Mouse (Mus musculus) ES-E14 (cell line): ENCODE results near the gene Chid1. TPM values are rescaled to one million over a fixed set of nuclear protein-coding genes. Genes with fewer than 3 reads are reported as not detected.

Experiments
- DNase-seq: peaks from one replicate; pipeline ENCODE4 v3.0.0-alpha.2; 2013; ENCODE audit warnings: low read depth, low spot score
- H3K27ac ChIP-seq: 2 replicates; pipeline ENCODE4 v1.5.1; 2012; ENCODE audit warnings: low read depth, mild to moderate bottlenecking, low read length, moderate library complexity, mixed read lengths; ENCODE audit not compliant: poor library complexity, insufficient read depth, severe bottlenecking
- H3K36me3 ChIP-seq: 2 replicates; pipeline ENCODE4 v1.6.1; 2012; ENCODE audit warnings: mild to moderate bottlenecking, low read length, moderate library complexity, mixed read lengths; ENCODE audit not compliant: control insufficient read depth, poor library complexity, insufficient read depth, severe bottlenecking
- H3K4me1 ChIP-seq, 2 experiments: fragments of 150-350 bp in 1 of 2; sonication (generic) in 1 of 2; 2 replicates each; pipeline ENCODE4 v1.6.1; 2012; ENCODE audit warnings: low read length in 2 of 2, mild to moderate bottlenecking in 1 of 2, mixed read lengths in 1 of 2; ENCODE audit not compliant: control insufficient read depth in 2 of 2, insufficient read depth in 2 of 2, poor library complexity in 1 of 2
- H3K4me3 ChIP-seq, 2 experiments: fragments of 150-350 bp in 1 of 2; sonication (generic) in 1 of 2; 2 replicates each; pipeline ENCODE4 v1.5.1; 2012; ENCODE audit warnings: low read length in 2 of 2, low read depth in 1 of 2, mild to moderate bottlenecking in 1 of 2, mixed read lengths in 1 of 2; ENCODE audit not compliant: insufficient read depth in 1 of 2, poor library complexity in 1 of 2, severe bottlenecking in 1 of 2
- H3K9ac ChIP-seq: 2 replicates; pipeline ENCODE4 v1.6.1; 2012; ENCODE audit warnings: low read depth, mild to moderate bottlenecking, low read length, mixed read lengths; ENCODE audit not compliant: poor library complexity, insufficient read depth, severe bottlenecking
- H3K9me3 ChIP-seq: fragments of 150-350 bp; sonication (generic); 2 replicates; pipeline ENCODE4 v1.6.1; 2012; ENCODE audit warnings: low read depth, mild to moderate bottlenecking, low read length; ENCODE audit not compliant: control insufficient read depth, insufficient read depth
- CHD2 ChIP-seq: IDR thresholded peaks from 2 replicates; pipeline ENCODE4 v1.6.1; 2014; ENCODE audit warnings: mild to moderate bottlenecking, low read depth, low read length, inconsistent platforms
- HCFC1 ChIP-seq: IDR thresholded peaks from 2 replicates; pipeline ENCODE4 v1.6.1; 2012; ENCODE audit warnings: low read length, inconsistent platforms, borderline replicate concordance; ENCODE audit not compliant: insufficient read depth
- MAFK ChIP-seq: IDR thresholded peaks from 2 replicates; pipeline ENCODE4 v1.6.1; 2014; ENCODE audit warnings: mild to moderate bottlenecking, low read depth, low read length, inconsistent platforms; ENCODE audit not compliant: insufficient read depth
- ZC3H11A ChIP-seq: IDR thresholded peaks from 2 replicates; pipeline ENCODE4 v1.6.1; 2012; ENCODE audit warnings: low read depth, mild to moderate bottlenecking, inconsistent platforms, low read length, borderline replicate concordance
- ZNF384 ChIP-seq: IDR thresholded peaks from 2 replicates; pipeline ENCODE4 v1.6.1; 2012; ENCODE audit warnings: low read depth, low read length, inconsistent platforms
- in situ Hi-C, 2 experiments: fragments of 600-800 bp; cut with MboI; formaldehyde crosslinking; loops; one replicate each; pipeline ENCODE4 v1.15.1; 2025; ENCODE audit warnings: low sequenced_read_pairs in 2 of 2, inconsistent platforms in 1 of 2; ENCODE audit not compliant: unreplicated experiment in 2 of 2
- total RNA-seq: library from RNA; depleted of rRNA; stranded (reverse); fragments of 300-350 nt; gene quantifications from 2 replicates; pipeline ENCODE4 v1.2.3, GENCODE M21; 2012

Gene Chid1
- total RNA-seq, 1 experiment = 30.1 TPM

DNA sequence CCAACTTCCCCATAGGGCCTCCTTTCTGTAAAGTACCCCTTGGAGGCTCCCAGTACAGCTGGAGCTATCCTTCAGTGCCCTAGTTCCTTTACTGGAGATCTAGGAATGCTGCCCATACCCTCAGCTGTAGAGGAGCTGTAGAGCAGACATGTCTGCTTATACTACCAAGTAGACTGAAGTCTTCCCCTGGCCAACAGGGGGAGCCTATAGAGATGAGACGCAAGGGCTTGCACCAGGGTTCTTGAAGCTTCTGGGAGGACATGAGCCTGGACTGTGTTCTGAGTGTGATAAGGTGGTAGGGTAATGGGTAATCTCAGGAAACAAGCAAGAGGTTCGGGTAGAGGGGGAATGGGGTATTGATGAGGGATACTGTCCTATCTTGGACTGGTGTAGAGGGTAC, 48.5 kb downstream of the Chid1 start:
- no peak overlapping the region for H3K4me3 ChIP-seq
- TF ChIP-seq ZC3H11A (no peak), CHD2 (no peak), HCFC1 (no peak), MAFK (no peak), ZNF384 (no peak)
- H3K4me1 ChIP-seq = no peaks in the 10 kb centered on the region
- H3K27ac ChIP-seq = no peak overlapping the region
- no peaks in the 10 kb centered on the region for H3K9me3 ChIP-seq
- in situ Hi-C loops = no loop called here
- H3K36me3 ChIP-seq = peaks cover 25% of the 10 kb centered on the region; the same call in 1 of the 2 replicates
- no peak overlapping the region for H3K9ac ChIP-seq
- DNase-seq = no peak

DNA sequence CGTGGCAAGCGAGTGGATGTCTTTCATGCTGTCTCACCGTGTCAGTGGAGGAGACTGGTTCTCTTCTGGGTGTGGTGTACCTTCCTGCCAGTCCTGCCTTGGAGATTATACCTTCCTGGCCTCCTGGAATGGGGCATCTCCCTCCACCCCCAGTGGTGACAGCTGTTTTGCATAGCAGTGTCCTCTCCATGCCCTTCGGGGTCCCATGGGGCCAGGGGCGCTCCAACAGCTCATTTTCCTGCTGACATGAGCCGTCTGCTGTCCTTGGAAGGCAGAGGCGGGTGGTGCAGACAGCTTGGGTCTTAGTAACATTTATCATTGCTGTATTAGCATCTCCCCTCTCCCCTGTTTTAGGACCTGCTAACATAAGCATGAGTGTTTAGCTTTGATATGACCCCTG, 52.5 kb downstream of the Chid1 start:
- Histone ChIP-seq H3K4me1 (peaks cover 1 to 3% of the 10 kb centered on the region in 2 experiments; a peak in 2 of 4 replicates), H3K9ac (no peak overlapping the region), H3K9me3 (no peaks in the 10 kb centered on the region), H3K4me3 (no peak overlapping the region), H3K36me3 (peaks cover 17% of the 10 kb centered on the region; the same call in 1 of the 2 replicates), H3K27ac (no peak overlapping the region)
- DNase-seq = no peak
- TF ChIP-seq ZC3H11A = no peak
- no peak for TF ChIP-seq HCFC1
- TF ChIP-seq MAFK = no peak
- no peak for TF ChIP-seq CHD2
- TF ChIP-seq ZNF384 = no peak
- in situ Hi-C loops = no loop called here

DNA sequence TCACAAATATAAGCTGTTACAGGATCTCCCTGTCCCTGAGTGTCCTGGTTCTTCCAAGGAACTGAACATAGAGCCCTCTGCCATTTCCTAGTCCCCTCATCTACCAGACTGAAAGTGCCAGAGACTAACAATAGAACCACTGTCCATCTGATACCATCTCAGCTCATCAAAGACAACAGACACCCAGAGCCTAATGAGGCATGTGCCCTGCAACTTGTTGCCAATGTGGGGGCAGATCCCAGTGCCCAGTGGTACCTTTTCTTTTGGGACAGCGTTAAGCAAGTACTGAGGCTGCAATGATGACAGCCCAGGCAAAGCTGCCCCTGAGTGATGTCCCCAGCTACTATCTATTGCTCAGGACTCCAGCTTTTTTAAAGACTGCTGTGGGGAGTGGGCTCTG, 53.4 kb downstream of the Chid1 start:
- Histone ChIP-seq H3K36me3 (peaks cover 10% of the 10 kb centered on the region; the same call in 1 of the 2 replicates), H3K9ac (no peak overlapping the region), H3K4me1 (peaks cover 1 to 6% of the 10 kb centered on the region in 2 experiments; a peak in 2 of 4 replicates), H3K9me3 (no peaks in the 10 kb centered on the region), H3K4me3 (no peak overlapping the region), H3K27ac (no peak overlapping the region)
- no peak for TF ChIP-seq ZNF384
- no peak for TF ChIP-seq HCFC1
- TF ChIP-seq ZC3H11A = no peak
- no peak for TF ChIP-seq CHD2
- no peak for TF ChIP-seq MAFK
- in situ Hi-C loops = no loop called here
- no peak for DNase-seq

DNA sequence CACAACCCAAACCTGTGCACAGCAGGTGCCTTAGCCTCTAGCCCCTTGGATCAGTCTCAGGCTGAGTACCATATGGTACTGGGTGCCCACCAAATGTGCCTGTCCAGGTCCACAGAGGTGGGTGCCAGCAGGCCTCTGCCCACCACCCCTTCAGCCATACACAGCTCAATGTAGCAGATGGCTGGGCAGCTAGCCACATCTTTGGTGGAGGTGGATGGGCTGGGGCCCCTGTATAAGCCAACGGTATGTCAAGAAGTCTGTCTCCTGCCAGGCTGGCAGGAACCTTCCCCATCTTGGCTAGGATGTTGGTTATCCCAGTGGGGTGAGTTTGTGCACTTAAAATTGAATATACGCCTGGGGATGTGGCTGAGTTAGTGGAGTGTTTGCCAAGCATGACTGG, 54.1 kb downstream of the Chid1 start:
- TF ChIP-seq ZNF384 = no peak
- Histone ChIP-seq H3K27ac (no peak overlapping the region), H3K9me3 (no peaks in the 10 kb centered on the region), H3K9ac (no peak overlapping the region), H3K4me3 (no peak overlapping the region), H3K4me1 (peaks cover 4 to 7% of the 10 kb centered on the region in 2 experiments; a peak in 2 of 4 replicates), H3K36me3 (peaks cover 8% of the 10 kb centered on the region; the same call in 1 of the 2 replicates)
- in situ Hi-C loops = no loop called here
- DNase-seq = no peak

DNA sequence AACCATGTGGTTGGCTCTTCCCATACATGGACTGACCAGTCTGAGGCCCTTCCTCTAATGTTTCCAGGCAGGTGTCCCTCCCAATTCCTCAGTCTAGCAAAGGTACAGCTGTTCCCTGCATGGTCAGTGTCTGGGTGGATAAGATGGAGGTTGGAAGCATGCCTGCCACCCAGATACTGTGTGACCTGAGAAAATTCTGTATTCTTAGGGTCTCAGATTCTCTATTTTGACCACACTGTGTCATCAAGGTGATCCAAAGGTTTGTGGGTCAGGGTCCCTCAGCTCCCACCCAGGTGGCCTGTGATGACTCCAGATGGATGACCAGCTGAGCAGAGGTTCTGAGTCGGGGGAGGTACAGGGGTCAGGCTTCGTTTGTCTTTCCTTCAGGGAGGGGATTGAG, 54.5 kb downstream of the Chid1 start:
- DNase-seq = no peak
- Histone ChIP-seq H3K9me3 (no peaks in the 10 kb centered on the region), H3K9ac (no peak overlapping the region), H3K4me1 (peaks cover 4 to 7% of the 10 kb centered on the region in 2 experiments; a peak in 2 of 4 replicates), H3K4me3 (no peak overlapping the region), H3K36me3 (peaks cover 6% of the 10 kb centered on the region; the same call in 1 of the 2 replicates), H3K27ac (no peak overlapping the region)
- in situ Hi-C loops = no loop called here
- TF ChIP-seq MAFK (no peak), HCFC1 (no peak), ZNF384 (no peak), ZC3H11A (no peak), CHD2 (no peak)
